Mouse (Mus musculus): ENCODE data around the gene Serhl.

- TF ChIP-seq POLR2A (IDR thresholded peaks at IDR 0.05; ENCODE audit: extremely low read depth, insufficient read depth, low read length), result no peak
- TF ChIP-seq CTCF (IDR thresholded peaks at IDR 0.05; ENCODE audit: low read depth, low read length), result peak; percentile 63
Measured at GRCm38 (mm10) chr15:83118360-83118759, 29.1 kb downstream of the Serhl start.
